Mouse (Mus musculus) gastrocnemius, postnatal 25 days (tissue): ENCODE results near the gene Lman2l. TPM values are rescaled to one million over a fixed set of nuclear protein-coding genes. Genes with fewer than 3 reads are reported as not detected.
A peak's percentile ranks its signal among the peaks of the same experiment; 100 is the strongest.

Experiments
- DNase-seq: peaks from one replicate; pipeline ENCODE4 v3.0.0; 2022
- total RNA-seq, 2 experiments: library from RNA; stranded (reverse); gene quantifications; 1 replicate in 1 of 2; 2 replicates in 1 of 2; pipeline ENCODE4 v1.2.3; 2021

Gene Lman2l
- total RNA-seq, 2 experiments from 2014 or later, result 18.9 to 21.7 TPM

DNA sequence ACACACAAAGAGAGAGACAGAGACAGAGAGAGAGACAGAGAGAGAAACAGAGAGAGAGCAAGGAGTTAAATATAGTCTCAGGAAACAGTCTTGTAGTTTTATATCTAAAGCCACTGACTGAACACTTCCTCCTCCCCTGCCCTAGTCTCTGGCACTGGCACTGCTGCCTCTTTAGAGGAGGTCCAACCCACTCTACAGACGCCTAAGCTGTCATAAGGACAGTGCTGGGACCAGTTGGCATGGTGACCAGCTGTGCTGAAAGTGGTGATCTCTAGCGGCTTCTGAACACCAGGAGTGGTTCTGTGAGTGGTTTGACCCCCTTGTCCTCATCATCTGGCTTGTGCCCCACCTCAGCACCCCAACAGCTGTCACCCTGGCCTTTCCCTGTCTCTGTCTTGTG is 16.8 kb upstream of the Lman2l start:
- DNase-seq, result no peak

DNA sequence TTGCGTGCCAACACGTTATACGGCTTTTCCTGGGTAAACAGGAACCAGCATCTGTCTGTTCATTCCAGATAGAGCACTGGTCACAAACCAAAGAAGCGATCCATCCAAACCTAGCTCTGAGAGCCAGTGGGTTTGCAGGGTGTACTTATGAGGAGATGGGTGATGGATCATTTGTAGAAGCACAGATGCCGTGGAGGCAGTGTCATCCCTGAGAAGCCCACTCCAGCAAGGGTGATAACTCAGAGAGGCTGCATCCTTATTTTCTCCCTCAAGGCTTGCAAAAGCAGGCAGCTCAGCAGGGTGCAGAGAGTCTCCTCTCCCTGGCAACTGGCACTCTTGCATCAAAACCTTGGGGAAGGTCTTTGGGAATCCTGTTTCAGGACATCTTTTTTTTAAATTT is 13.1 kb upstream of the Lman2l start:
- no peak for DNase-seq

DNA sequence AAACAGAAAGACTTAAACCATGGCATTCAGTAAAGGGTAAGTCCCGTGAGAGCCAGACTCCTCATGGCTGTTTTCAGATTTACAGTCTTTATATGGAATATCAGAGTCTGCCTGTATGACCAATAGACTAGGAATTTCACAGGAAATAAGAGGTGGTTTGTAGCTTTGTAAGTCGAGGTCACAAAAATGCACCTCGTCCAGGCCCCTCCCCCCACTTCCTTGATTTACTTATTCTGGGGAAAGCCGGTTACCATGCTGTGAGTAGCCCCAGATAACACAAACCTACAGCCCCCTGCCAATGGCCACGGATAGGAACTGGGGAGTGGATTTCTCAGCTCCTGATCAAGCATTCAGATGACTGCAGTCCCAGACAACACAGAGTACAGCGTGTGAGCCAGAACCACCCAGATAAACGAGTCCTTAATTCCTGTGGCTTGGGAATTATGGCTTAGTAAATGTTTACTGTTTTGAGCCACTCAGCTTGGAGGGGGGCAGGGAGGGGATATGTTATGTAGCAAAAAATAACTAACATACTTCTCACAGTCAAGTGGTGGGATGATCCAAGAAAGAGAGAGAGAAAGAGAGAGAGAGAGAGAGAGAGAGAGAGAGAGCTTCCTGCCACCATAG is 12.4 kb upstream of the Lman2l start:
- no peak for DNase-seq

DNA sequence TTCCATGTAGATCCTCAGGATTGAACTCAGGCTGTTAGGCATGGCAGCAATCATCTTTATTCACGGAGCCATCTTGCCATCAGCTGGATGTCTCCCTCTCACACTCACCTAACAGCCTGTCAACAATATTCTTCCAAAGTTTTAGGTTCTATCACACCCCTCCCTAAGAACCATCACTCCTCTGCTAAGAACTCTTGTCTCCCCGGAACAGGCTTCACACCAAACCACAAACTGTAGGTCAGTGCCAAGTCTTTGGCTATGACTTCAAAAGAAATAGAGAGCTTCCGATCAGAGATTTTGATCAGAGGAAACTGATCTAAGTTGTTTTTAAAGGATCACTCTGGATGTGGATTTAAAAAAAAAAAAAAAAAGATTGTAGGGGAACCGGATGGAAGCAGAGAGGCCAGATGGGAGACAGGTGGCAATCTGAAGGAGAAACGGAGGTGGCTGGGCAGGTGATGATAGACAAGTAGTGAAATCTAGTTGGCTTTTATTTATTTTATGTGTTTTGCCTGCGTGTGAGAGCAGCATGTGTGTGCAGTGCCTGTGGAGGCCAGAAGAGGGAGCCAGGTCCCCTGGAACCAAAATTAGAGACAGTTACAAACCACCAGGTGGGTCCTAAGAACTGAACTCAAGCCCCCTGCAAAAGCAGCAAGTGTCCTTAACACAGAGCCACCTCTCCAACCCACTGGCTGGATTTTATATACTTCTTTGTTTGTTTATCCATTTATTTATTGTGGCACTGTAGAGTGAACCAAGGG is 9.2 kb upstream of the Lman2l start:
- DNase-seq, result no peak

DNA sequence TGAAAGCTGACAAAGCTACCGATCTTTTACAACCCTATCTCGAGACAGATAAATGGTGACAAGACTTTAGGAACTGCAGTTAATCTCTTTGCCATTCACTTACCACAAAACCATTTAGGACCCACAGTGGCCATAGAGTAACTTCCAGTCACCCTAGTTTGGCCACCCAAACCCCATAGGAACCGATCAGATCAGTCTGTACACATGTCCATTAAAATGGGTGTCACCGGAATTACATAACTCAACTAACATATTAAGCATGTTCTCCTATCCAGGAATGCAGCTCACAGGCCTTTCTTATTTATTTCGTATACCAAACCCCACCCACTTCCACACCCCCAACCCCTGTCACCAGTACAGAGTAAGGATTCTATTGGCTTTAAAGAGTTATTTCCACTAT is 1.8 kb upstream of the Lman2l start:
- DNase-seq, result no peak

DNA sequence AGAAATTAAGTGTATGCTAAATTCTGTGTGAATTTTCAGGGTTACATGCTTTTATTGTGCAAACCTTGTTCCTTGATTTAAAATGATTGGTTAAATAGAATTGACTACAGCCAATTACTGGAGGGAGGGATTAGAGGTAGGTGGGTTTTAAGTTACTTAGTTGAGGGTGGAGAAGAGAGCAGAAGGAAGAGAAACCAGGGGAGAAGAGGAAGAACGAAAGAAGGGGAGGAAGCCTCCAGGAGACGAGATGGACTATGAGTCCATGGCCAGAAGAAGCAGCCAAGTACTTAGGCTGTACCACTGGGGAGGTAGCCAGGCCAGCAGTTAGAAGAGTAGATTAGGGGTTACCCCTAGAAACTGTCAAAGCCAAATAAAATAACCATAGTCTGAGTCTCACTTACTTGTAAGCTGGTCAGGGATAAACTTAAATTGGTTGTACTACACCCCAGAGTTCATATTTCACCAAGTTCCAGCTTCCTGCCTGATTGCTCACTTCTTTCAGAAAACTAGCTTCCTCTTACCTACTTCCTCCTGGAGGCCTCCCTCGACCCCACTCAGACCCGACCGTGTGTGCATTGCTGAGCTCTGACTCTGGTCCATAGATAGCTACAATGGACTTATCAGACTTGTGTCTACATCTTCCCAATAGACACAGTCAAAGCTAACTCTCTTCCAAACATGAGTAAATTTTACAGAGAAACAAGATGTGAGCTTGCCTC is 1.2 kb upstream of the Lman2l start:
- no peak for DNase-seq

DNA sequence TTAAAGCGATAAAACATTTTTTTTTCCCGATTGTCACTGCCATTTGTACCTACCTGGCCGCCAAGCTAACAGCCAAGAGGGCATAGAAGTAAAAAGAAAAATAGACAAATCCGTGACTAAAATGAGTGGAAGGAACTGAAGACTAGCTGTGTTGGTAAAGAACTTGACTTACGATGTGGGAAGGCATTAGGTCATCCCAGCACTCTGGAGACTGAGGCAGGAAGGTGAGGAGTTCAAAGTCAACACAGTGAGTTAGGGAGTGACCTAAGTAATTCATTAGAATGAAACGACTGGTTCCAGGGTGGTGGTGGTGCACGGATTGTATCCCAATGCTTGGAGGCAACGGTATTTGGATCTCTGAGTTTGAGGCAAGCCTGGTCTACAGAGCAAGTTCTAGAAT is 437 bp upstream of the Lman2l start:
- DNase-seq, result no peak

DNA sequence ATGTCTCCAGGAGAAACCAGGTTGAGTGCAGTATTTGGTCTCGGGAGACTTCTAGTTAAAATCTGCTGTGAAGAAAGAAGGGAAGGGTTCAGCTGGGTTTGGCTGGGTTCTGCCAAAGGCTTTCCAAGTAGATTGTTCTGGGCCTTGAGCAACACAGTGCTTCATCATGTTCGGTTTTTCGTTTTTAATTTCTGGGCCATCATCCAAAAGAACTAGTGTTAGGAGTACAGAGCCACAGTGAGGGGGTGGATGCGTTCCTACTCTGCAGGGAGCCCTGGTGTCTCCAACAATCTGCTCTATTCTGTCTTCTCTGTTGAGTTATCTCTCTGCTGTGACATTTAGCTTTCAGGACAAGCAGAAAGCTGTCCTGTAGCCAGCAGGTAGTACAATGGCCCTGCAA is 4.0 kb downstream of the Lman2l start:
- peak; percentile 45 for DNase-seq

DNA sequence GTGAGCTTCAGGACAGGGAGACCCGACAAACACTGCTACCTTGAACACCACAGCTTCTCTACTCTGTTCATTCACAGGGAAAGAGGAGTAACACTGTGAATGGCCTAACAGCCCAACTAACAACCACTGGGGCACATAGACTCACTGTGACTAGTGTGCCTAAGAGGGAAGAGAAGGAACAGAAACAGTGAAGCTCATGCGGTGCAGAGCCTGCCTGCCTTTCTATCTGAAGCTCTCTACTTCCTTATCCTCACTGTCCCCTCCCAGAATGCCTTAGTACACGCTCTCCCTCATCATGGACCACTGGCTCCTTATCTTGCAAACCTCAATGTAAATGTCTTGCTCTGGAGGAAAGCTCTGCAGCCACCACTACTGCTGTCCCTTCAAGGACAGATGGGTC is 7.8 kb downstream of the Lman2l start:
- DNase-seq, result no peak

DNA sequence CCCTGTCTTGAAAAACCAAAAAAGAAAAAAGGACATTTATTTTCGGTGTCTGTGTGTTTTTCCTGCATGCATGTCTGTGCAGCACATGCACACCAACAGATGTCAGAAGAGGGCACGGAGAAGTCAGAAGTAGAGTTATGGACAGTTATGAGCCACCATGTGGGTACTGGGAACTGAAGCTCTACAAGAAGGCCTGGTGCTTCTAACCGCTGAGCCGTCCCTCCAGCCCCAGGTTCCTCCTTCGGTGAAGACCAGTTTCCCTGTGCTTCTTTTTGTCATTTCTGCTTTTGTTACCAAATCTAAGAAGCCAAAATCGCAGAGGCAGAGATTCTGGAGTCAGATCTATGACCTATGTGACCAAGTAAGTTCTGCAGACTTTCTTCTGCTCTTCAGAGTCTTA is 8.6 kb downstream of the Lman2l start:
- no peak for DNase-seq

DNA sequence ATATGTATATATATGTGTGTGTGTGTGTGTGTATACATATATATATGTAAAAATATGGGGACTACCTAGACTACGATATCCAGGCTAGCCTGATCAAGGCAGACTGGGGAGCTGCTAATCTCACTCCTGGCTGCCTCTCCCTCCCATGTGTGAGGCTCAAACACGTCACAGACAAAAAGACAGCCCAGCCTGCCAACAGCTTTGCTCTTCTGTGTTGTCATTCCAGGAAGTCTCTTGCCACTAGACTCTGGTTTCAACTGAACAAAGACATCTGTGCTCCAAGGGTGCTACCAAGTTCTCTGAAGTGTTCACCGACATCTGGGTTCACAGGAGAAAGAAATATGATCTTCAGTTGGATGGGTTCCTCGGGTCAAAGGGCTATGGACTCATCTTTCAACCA is 10.0 kb downstream of the Lman2l start:
- DNase-seq, result no peak

DNA sequence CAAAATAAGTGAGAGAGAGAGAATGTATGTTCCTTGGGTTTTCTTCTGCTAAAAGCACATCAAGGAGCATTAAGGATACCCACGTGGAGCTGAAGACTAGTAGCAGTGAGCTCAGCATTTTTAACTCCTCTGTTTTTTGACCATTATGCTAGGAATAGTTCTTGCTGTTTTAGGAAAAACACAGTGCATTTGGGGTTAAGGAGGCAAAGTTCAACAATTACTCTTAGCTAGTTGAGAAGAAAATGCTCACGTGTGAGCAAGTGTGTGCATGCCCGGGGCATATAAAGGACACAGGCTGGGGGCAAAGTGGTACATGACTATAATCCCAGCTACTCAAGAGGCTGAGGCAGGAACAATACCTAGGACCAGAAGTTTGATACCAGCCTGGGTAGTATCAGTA is 11.5 kb downstream of the Lman2l start:
- no peak for DNase-seq

DNA sequence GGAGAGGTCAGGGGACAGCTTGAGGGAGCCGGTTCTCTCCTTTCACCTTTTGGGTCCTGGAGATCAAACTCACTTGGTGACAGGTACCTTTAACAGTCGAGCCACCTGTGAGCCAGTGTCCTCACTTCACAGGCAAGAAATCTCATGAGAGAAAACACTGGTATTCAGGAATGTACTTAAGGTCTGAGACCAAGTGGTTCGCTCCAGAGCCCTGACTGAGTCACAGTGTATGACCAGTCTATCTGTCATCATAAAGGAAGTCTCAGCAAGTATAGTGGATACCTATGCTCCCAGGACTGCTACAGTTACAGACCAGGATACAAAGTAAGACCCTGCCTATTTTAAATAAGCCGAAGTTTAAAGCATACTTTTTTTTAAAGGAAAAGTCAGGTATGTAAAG is 12.1 kb downstream of the Lman2l start:
- no peak for DNase-seq

DNA sequence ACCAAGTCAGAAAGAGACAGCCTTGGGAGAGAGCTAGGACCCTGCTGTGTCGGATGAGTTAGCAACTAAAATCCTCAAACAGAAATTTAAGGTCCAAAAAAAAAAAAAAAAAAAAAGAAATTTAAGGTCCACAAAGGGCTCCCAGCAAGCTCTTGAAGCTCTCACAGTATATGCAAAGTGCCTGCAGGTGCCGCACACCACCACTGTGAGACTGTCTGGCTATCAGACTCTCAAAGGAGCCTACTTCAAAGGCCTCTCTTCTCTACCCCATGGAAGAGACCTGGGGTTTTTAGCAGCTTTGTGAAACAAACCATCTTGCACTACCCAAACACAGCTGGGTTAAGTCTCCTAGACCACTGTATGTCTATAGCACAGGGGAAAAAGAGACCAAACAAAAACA is 15.6 kb downstream of the Lman2l start:
- no peak for DNase-seq

DNA sequence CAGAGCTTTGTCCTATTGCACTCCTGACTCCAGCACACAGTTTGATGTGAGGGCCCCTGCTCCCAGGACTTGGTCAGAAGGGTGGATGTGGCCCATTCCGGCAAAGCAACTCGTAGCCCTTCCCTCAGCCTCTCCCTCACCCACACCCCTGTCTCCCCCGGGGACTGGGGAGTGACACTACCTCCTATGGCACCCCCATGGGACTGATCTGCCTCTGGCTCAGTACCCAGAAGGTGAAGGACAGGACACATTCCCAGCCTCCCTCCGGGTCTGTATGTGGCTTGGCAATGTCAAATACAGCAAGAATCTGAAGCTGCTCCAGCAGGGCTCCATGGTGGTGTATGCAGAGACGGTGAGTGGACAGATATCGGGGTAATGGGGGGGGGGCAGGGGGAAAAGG is 40.5 kb downstream of the Lman2l start:
- DNase-seq, result no peak

DNA sequence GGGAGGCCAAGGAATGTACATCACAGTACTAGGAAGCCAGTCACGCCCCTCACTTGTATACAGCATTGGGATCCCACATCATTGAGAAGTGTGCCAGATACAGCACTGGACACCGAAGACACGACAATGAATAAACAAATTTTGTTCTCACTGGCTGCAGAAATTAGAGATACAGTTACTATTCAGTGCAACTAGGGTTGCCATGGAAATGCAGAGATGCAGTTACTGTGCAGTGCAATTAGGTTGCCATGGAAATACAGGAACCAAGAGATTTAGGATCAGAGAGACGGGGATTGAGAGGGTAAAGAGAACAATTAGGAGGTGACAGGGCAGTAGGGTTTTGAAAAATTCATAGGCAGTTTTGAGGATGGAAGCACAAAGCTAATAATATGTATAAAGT is 43.6 kb downstream of the Lman2l start:
- DNase-seq, result no peak

DNA sequence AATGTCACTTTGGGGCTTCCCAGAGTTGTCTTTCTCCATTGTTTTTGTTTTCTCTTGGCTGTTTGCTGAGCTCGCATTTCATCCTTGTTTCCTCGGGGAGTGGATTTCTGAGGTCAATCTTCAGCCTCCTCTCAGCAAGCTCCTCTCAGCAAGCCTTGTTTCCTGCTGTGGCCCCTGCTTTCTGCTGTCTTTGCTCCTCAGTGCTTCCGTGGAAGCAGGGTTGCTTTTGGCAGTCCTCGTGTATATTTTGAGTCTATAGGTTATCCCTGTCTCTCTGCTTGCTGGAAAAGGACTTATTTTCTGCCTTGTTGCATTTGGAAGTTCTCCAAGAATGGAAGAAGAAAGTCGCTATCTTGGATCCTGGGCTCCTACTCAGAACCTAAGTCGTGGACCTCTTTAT is 48.0 kb downstream of the Lman2l start:
- DNase-seq, result no peak

DNA sequence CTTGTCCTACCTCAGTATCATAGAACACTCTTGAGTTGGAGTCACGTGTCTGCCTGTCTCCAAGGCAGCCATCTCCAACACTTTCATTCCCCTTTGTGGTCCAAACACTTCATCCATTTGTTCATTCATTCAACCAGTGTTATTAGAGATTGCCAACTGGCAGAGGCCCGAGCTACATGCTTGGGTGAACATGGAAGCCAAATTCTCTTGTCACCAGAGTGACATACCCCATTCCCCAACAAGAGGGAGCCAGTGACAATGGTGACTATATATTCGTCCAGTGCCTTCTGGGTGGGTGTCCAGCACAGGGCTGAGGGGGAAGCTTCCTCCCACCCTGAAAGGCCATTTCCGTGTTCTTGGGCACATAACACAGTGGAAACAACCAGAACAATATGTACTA is 65.5 kb downstream of the Lman2l start:
- no peak for DNase-seq

DNA sequence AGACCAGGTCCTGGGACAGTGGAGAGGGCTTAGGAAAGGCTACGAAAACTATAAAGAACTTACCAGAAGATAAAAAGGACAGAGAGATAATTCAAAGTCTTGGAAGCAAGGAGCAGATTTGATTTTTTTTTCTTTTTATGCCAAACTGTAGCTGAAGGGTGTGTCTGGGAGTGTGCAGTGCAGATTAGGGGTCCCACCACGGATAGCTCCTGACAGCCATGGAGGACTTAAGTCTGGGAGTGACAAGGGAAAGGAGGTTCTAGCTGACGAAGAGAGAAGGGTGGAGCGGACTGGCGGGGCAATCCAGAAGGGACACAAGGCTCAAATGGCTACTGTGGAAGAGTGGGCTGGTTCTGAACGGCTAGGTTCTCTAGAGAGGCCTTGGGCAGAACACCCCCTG is 66.2 kb downstream of the Lman2l start:
- DNase-seq, result no peak

DNA sequence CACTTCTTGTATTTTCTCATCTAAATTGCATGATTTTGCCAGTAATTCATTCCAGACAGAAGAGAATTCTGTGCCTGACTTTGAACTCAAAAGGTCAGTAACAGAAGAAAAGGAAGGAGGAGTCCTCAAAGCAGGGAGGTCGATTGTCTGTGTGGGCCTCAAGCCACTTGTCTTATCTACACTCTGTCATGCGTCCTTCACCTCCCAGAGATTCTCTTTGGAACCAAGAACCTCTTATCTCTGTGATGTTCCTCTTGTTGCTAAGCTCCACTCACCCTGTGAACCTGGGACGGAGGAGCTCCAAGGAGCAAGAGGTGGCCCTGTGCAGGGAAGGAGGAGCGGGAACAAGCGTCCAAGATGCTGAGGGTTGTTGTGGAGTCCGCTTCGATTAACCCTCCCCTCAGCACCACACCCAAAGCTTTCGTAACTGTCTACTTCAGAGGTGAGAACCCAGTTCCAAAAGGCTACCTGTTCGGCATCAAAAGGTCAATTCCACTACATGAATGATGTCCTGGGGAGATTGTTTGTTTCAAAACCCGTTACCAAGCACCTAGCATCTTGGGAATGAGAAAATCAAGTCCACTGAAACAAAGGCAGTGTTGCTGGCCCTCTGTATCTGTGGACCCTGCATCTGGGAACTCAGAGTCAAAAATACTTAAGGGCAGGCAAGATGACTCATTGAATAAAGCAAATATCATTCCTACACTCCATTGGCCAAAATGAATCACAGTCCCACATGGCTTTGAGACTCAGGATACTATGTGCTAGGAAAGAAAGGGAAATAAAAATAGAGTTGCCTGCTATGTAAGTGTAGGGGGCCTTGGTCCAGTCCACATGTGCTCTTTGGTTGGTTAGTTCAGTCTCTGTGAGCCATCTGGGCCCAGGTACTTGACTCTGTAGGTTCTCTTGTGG is 72.9 kb downstream of the Lman2l start, which contains the start of gene Fer1l5:
Fer1l5 (plus strand) TSS at position 358 of the 912 bp plus-strand sequence.
- DNase-seq, result no peak

DNA sequence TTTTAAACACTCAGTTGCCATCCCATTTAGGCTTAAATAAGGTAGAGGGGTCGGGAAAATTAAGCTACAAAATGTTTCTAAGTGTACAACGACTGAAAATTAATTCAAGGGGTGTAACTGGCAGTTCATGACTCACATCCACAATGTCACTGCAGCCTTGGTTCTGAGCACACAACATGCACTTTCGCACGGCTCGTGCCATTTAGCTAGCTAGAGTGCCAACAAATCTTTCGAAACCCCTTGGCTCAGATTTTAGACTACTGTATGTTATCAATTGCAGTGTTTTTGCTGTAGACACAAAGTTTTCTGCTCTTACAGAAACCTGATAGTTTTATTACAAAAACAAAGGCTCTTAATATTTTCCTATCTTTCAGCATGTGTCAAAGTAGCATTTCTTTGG is 74.2 kb downstream of the Lman2l start:
- DNase-seq, result no peak
